Mouse (Mus musculus) frontal cortex, postnatal 25 days (tissue): ENCODE results near the gene Spag9.
"Not testable (repeated sequence)": the region's sequence is repeated elsewhere in the genome, so short reads cannot be mapped to it uniquely, and the experiment has no call there.

Experiments used
- DNase-seq, 2 experiments: peaks; one replicate each; pipeline ENCODE4 v3.0.0; 2022; ENCODE audit warnings: low spot score in 2 of 2

The Spag9 gene

GRCm38 (mm10) chr11:94047288-94047687, 51.4 kb downstream of the Spag9 start:
- DNase-seq, result no peak

- no peak for DNase-seq
Measured at GRCm38 (mm10) chr11:94054176-94054575, 58.3 kb downstream of the Spag9 start.

GRCm38 (mm10) chr11:94054901-94055300, 59.0 kb downstream of the Spag9 start:
- DNase-seq, result no peak

GRCm38 (mm10) chr11:94063941-94064340, 68.0 kb downstream of the Spag9 start:
- DNase-seq, result no peak

GRCm38 (mm10) chr11:94070455-94070854, 74.6 kb downstream of the Spag9 start:
- DNase-seq, result no peak

DNA sequence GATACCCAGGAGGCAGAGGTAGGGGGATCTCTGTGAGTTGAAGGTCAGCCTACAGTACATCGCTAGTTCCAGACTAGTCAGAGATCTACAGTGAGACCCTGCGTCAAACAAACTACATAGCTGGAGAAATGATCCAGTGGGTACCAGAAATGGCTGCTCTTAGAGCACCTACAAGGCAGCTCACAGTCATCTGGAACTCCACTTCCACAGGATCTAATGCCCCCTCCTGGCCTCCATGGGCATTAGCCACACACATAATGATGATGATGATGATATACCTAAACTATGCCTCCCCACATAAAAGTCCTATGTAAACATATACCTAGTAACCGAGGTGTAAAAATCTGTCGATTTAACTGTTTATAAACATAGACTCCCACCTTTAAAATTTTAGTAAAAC, 77.4 kb downstream of the Spag9 start:
- no peak for DNase-seq

DNA sequence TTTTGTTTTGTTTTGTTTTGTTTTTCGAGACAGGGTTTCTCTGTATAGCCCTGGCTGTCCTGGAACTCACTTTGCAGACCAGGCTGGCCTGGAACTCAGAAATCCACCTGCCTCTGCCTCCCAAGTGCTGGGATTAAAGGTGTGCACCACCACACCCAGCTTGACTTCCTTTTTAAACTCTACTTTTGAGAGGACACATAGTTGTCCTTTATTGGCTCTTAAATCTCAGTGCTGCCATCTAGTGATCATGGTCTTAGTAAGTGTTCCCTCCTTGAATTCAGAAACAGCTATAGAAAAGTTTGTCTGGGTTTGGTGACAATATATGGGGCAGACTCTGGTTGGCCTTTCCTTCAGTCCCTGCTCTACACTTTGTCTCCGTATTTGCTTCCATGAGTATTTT, 91.1 kb downstream of the Spag9 start:
- DNase-seq, result not testable (repeated sequence)

DNA sequence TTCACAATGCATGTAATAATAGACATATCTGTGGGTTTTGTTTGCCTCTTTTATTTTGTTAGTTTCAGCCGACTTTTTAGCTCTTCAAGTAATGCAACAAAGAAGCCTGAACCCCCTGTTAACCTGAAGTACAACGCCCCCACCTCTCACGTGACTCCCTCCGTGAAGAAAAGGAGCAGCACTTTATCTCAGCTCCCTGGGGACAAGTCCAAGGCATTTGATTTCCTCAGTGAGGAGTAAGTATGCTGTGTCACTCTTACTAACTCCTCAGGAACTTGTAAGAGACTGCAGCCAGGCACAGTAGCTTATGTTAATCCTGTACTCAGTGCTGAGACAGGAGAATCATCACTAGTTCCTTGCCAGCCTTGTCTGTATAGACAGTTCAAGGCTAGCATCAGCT, 94.6 kb downstream of the Spag9 start:
- no peak for DNase-seq

DNA sequence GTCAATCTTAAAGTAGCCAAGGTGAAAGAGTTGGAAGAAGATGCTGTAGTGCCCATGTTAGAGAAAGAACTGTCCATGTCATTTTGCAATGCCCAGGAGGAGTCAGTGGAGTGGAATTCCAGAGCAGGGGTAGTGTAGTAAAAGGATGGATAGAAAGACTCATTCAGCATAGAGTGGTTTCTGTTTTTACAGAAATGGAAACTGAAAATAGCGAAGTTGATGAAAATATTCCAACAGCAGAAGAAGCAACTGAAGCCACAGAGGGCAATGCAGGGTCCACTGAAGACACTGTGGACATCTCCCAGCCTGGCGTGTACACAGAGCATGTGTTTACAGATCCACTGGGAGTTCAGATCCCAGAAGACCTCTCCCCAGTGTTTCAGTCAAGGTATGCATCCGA, 101.6 kb downstream of the Spag9 start:
- no peak for DNase-seq

- DNase-seq, result no peak
Measured at GRCm38 (mm10) chr11:94098840-94099239, 102.9 kb downstream of the Spag9 start.

DNA sequence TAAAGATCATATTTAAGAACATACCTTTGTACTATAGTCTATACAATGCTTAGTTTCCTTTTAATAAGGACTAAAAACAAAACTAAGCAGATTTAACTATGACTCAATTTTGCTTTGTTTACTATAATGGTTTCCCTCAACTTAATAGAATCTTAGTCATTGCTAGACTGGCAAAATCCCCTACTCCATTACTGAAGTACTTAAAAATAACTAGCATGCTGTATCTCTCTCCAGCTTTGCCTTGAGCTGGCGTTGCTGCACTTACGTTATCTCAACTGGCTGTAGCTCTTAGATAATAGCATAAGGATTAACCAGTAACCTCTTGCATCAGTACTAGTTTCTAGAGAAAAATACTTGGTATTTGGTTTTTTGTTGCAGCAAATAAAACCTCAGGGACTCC, 117.9 kb downstream of the Spag9 start:
- no peak for DNase-seq

DNA sequence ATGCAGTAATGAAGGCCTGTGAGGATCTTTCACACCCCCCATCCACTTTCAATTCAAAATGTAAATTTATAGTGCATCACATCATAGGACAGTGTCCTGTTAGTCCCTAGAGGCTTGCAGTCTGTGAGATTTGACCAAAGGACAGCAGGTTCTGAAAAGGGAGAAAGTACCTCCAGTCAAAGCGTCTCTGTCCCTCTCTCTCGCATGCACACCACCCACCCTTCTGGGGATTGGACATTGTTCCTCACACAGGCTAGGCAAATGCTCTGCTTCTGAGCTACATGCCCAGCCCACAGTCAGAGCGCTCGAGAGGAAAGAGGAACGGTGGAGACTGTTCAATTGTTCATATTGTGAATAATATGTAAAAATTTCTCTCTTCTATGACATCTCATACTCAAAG, 119.5 kb downstream of the Spag9 start:
- no peak for DNase-seq

GRCm38 (mm10) chr11:94116655-94117054, 120.8 kb downstream of the Spag9 start:
- no peak for DNase-seq

GRCm38 (mm10) chr11:94117836-94118235, 121.9 kb downstream of the Spag9 start:
- DNase-seq, result no peak

DNA sequence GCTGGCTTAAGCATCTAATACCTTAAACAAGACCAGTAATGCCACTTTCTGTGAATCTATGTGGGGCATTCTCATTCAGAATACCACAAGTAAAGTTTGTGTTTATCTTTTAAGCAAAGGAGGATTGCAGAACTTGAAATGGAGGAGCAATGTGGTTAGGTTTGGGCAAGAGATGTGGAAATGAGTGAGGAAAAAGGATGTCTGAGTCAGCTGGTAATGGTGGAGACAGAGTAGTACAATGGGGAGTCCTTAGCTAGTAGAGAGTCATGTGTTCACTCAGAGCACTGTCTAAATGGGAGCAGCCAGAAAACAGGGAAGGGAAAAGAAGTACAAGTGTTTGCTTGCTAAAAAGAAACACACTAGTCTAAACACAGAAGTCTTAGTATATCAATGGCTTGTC, 122.7 kb downstream of the Spag9 start:
- DNase-seq, result no peak

GRCm38 (mm10) chr11:94120690-94121089, 124.8 kb downstream of the Spag9 start:
- no peak for DNase-seq

DNA sequence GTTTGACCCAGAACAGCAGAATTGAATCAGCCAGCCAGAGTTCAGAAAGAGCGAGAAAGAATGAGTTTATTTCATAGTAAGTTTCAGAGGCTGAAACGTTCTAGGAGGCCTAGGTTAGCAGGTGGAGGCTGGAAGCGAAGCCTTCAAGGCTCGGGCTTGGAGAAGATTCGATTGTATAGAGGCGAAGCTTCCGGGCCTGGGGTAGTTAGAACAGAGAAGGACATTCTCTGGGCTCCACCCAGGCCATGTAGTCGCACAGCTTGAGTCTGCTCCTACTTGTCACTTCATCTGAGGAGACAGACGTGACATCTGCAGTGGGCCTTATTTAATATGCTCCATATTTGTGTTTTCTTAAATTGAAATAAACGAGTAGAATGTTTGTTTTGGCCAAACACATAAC, 125.6 kb downstream of the Spag9 start:
- no peak for DNase-seq

DNA sequence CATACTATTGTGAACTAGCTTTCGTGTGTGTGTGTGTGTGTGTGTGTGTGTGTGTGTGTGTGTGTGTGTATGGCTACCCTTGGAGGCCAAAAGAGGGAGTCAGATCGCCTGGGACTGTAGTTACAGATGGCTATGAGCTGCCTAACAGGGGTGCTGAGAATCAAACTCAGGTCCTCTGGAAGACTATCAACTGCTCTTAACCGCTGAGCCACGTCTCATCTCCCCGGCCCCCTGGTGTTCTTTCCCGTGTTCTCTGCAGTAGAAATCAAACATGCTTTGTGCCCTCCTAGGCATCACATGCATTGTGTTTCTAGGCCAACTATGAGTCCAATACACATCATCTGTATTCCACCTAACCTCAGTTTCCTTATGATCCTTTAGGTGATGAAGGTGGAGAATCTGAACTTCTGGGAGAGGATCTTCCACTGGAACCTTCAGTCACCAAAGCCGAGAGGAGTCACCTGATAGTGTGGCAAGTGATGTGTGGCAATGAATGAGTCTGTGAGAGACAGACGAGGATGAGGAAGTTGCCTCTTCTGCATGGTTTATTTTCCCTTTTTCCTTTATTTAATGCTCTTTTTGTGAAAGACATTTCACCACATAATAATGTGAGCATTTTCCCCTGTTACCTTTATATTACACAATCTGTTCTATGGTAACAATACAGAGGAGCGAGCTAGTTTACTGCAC, 126.6 kb downstream of the Spag9 start:
- no peak for DNase-seq

GRCm38 (mm10) chr11:94126701-94127100, 130.8 kb downstream of the Spag9 start:
- DNase-seq, result no peak

- peak; percentile 64 to 83 for DNase-seq
Measured at GRCm38 (mm10) chr11:94127966-94128365, 132.1 kb downstream of the Spag9 start.

GRCm38 (mm10) chr11:94128506-94128905, 132.6 kb downstream of the Spag9 start:
- DNase-seq, result no peak

DNA sequence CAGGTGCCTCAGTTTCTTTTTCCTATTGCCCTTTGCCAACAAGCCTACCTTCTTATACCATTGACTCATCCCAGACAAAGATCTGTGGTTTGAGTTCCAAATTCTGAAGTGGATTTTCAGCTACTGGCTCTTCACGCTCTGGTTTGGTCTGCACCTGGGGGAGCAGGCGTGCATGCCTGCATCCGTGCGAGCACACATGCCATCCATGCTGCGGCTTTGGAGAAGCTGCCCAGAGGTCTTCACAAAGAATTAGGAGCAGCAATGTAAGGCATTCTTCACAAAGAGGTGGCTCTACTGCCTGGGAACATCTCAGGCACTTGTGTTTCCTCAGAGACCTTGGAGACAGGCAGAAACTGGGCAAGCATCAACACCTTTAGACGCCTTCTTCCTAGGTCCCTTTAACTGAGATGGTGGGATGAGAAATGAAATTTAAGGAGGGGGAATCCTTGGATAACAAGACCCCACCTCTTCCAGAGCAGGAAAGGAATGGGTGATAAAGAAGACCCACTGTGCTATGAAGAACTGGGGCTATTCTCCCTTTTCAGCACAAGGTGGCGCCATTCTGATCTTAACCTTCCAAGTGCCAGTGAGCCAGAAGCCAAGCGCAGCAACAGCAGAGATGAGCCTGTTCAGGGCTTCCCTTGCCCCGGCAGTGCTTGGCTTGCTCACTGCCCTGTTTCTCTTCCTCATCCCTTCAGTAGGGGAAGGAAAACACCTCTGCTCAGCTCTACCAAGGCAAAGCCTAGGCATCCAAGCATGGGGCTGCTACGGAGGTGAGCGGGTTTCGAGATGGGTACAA, 133.6 kb downstream of the Spag9 start:
- no peak for DNase-seq
